Mouse (Mus musculus) NIH3T3 (cell line): ENCODE data around the gene Tmcc3.

Source experiments
- DNase-seq: peaks from one replicate; pipeline ENCODE4 v3.0.0-alpha.2; 2012; ENCODE audit warnings: low read depth

Tmcc3 gene

DNA sequence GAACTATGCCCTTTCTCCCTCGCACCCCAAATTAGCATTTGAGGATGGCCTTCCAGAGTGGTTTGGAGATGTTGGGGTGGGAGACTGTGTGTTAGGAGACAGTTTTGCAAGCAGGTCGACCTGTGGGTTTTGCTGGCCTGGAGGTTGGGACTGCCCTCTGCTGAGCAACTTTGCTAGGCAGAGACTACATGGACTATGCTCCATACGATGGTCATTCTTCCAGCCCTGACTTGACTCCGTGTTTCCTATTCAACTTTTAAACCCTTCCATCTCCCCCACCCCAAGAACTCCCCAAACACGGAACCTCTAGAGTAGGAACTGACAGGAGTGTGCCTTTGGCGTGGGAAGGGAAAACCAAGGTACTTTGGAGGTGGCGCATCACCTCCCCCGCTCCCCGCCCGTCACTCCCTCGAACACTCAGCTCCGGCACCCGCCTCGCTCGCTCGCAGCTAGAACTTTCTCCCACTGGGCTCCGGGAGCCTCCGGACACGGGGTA lies at the start of gene Tmcc3:
TSS of gene Tmcc3 (plus strand) at position 439 of the 496 bp plus-strand sequence.
- no peak for DNase-seq

GRCm38 (mm10) chr10:94262646-94263045 lies 49.1 kb upstream of the Tmcc3 start:
- no peak for DNase-seq

DNA sequence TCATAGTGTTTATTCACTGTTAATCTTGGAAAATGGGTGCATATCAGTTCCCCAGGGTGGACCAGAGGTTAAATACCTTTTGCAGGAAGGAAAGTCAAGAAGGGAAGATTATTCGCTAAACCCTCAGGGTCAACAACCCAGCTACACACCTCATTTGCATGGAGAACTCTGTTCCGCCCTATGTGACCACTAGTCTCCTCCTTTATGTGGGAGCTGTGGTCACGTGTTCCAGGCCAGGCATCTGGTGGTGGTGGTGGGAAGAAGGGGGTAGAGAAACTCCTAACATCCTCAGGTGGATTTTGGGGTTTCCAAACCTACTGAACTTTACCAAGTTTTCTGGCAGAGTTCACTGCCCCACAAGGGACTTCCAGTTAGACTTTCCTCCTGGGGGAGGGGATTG lies 48.5 kb upstream of the Tmcc3 start:
- no peak for DNase-seq

GRCm38 (mm10) chr10:94265656-94266542 lies 45.9 kb upstream of the Tmcc3 start:
- peak; percentile 13 for DNase-seq

GRCm38 (mm10) chr10:94275321-94275720 lies 36.4 kb upstream of the Tmcc3 start:
- DNase-seq, result no peak

DNA sequence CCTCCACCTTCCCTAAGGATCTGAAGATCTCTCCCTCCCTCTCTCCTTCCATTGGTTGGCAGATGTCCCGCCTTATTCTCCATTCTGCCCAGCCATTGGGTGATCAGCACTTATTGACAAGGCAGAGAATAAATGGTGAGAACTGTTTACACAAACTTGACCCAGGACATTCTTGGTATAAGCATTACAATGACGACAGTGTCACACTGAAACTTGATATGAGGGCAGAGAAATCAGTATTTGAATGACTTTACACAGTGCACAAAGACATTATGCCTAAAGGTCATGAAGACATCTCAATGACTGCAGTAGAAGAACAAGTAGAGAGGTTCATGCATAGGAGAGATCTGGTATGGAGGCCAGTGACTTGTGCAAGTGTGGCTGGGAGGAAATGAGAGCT lies 35.2 kb upstream of the Tmcc3 start:
- DNase-seq, result no peak

DNA sequence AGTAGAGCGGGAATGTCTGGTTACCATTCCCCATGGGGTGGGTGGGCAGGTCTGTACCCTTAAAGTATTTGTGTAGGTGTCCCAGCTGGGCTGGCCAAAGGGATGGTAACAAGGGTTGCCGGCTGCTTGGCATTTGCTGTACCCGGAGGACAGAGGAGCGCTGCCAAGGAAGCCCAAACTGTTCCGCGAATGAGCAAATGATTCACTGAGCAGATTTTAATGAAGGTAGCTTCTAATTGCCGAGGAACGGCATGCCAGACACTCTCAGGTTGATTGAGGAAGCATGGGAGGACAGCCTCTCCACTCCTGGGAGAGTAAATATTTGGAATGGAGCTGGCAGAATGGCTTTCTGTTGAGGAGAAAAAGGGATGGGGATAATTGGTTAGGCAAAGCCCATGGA lies 29.6 kb upstream of the Tmcc3 start:
- no peak for DNase-seq

DNA sequence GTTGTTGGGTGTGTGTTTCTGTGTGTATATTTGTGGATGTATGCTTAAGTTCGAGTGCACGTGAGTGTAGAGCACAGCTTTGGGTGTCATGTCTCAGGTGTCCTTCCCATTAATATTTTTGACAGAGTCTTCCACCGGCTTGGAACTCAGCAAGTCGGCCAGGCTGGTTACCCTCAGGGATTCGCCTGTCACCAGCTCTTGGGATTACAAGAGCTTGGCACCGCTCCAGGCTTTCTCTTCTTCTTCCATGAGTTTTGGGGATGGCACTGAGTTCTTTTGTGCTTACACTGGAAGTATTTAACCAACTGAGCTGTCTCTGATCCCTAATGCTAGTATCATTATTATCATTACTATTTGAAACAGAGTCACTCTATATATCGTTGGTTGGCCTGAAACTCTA lies 29.0 kb upstream of the Tmcc3 start:
- DNase-seq, result no peak

DNA sequence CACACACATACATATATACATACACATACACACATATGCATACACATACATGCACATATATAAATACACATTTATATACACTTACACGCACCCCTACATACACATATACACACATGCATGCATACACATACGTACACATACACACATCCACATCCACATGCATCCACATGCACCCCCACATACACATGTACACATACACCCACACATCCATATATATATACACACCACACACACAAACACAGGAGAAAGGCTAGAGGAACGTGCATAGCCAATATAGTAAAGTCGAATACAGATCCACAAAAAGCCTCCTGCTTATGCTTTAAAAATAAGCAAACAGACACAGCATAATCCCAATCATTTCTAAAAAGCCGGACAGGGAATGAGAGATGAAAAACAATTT lies 17.3 kb upstream of the Tmcc3 start:
- no peak for DNase-seq

DNA sequence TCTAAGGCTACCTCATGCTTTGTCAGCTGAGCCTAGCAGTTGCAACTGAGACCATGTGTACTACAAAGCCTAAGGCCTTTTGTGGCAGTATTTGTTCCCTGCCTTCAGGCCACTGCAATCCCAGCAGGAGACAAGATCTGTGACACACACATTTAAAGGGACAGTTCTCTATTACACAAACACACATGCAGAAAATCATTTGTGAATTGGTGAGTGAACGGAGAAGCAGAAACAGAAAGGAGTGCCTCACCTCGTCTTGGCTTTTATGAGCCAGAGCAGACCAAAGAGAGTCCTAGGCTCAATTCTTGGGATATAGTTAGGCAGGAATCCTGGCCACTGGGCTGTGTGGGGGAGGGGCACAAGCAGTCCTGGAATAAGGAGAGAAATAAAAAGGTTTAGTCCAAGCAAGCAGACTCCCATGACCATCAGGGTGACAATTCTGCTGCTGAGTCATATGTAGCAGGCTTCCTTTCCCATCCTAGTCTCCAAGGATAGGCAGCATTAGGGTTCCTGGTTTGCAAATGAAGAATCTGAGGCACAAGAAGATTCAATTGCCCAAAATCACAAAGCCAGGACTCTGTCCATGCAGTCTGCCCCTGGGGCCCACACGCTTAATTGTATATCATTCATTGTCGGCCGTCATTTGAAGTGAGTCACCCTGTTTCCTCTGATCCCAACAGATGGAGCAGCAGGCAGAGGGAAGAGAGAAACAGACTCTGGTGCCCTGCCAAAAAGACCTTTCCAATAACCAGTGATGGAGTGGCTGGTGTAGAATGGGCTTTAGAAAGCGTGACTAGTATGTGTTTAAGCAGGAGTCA lies 16.6 kb upstream of the Tmcc3 start:
- DNase-seq, result peak; percentile 31

DNA sequence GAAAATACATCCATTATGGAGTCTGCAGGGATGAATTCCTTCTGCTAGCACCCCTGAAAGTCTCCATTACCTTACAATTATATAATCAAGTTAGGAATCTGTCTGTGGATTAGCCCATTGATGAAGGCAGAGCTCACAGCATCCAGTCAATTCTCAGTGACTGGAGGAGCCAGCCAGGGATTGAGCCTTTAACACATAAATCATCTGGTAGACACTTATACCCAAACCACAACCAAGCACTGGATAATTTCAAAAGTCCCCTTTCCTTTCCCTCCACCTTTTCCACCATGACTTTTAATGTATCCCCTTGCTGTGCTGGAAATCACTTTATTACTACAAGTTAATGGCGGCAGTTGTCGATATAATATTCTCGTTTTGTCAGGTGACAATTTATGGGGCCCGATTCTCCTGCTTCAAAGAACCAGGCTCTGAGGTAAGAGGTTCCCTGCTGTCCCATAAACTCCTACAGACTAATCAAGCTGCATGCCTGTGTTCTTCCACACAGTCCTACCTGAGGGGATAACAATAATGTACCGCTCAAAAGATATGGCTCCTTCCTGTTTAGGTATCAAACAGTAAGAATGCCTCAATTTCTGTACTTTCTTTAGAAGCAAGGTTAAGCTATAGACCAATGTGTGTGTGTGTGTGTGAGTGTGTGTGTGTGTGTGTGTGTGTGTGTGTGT lies 15.7 kb upstream of the Tmcc3 start:
- no peak for DNase-seq

DNA sequence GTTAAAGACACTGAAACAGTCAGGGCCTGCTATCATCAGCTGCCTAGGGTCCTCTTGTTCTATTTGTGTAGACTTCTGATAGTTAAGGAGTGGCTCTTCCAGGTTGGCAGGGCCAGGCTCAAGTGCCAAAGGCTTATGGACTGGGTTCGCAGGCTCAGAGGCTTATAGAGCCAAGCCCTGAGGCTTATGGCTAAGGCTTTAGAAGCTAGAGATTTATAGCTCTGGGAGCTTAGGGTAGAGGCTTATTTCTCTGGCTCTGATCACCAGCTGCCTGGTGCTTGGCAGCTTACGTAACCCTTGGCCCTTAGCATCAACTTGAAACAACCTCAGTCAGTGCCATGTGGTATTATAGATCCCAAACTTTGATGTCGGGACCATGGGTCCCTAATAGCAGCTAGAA lies 13.3 kb upstream of the Tmcc3 start, which contains the start of gene Gm4792:
TSS of gene Gm4792 (minus strand) at position 233 of the 400 bp plus-strand sequence.
- no peak for DNase-seq

- DNase-seq, result no peak
Measured at GRCm38 (mm10) chr10:94299301-94299700, 12.4 kb upstream of the Tmcc3 start.

DNA sequence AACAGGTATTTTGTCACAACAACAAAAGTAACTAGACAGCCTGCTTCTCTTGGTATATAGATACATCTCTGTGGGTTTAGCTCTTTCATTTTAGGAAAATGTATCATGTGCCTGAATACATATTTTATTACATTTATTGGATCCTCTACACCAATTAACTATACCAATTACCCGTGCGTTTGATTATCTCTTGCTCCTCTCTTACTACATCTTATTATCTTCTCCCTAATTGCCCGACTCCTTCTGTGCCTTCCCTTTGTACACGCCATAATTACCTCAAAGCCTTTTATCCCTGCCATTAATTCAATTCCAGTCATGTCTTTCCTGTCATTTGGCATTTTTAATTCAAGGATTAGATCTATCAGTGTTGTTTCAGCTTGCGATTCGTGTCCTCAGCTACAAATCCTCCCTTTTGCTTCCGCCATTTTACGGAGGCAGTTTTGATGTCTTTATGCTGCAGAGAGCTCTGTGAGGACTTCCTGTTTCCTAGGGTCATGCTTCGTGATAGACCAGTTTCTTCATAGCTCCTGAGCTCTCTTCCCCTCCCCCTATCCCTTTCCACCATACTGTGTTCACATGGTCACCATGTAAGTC lies 7.6 kb upstream of the Tmcc3 start:
- no peak for DNase-seq

- peak; percentile 69 for DNase-seq
Measured at GRCm38 (mm10) chr10:94305526-94305925, 6.2 kb upstream of the Tmcc3 start.

- DNase-seq, result no peak
Measured at GRCm38 (mm10) chr10:94310499-94311267, 1.1 kb upstream of the Tmcc3 start.

DNA sequence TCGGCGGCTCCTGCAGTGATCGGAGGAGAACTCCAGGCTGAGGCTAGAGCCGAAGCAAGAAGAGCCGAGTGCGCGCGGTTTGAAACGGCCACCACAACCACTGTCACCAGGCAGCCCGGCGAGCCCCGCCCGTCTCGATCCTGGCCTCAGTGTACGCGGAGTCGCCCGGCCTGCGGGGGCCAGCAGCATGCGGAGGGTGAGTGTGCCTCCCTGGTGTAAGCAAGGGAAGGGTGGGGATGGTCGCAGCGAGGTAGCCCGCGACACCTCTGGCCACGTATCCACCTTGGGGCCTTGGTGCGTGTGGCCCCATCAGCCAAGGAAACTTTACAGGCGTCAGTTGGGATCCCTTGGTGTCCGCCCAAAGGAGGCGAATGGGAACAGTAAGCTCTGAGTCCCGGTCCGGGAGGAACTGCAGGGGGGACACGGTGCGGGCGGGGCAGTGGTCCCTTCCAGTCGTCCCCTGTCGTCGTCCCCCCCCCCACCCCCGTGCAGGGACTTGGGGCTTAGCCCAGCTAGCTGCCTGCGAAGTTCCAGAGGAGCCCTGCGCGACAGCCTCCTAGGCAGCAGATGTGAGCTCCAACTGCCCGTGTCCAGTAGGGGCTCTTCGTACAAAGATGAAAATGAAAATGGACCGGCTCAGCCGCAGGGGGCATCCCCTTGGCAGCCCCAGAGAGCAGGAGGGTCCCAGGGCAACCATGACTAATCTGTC lies 412 bp downstream of the Tmcc3 start:
- DNase-seq, result no peak

DNA sequence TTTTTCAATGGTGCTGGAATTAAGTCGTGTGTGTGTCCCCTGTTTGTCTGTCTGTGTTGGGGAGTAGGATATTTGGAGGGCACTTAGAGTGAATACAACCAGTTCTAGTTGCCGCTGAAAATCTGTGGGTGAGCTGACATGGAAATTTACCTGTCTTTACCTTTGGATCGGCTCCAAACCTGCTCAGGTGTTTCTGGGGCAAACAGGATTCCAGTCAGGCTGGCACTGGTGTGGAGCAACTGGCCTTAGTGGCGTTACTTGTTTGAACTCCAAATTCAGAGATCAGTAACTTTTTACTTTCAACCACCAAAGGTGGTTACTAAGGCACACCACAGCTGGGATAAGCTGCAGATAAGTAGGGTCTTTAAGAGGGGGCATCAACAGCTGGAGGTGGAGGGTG lies 1.4 kb downstream of the Tmcc3 start:
- DNase-seq, result no peak

GRCm38 (mm10) chr10:94318574-94318973 lies 6.8 kb downstream of the Tmcc3 start:
- no peak for DNase-seq

GRCm38 (mm10) chr10:94329962-94330361 lies 18.2 kb downstream of the Tmcc3 start:
- no peak for DNase-seq
